Mouse (Mus musculus) spleen, adult 2 months (tissue): ENCODE results near the gene Gatm.

Experiments
- CTCF ChIP-seq: fragments of 200-500 bp; IDR thresholded peaks from 2 replicates; pipeline ENCODE4 v1.5.1; 2011; ENCODE audit warnings: mild to moderate bottlenecking, inconsistent platforms; ENCODE audit not compliant: insufficient read depth, insufficient read length, insufficient replicate concordance; ENCODE audit errors: extremely low read depth
- POLR2A ChIP-seq: fragments of 200-500 bp; IDR thresholded peaks from 2 replicates; pipeline ENCODE4 v1.6.1; 2011; ENCODE audit warnings: low read depth, low read length, inconsistent platforms

- TF ChIP-seq CTCF = no peak
- no peak for TF ChIP-seq POLR2A
These were observed 25.6 kb upstream of the Gatm start, which contains the start of gene AA467197 for GRCm38 (mm10) chr2:122636686-122637085.
